Mouse (Mus musculus): ENCODE results near the gene Gm7735.

DNA sequence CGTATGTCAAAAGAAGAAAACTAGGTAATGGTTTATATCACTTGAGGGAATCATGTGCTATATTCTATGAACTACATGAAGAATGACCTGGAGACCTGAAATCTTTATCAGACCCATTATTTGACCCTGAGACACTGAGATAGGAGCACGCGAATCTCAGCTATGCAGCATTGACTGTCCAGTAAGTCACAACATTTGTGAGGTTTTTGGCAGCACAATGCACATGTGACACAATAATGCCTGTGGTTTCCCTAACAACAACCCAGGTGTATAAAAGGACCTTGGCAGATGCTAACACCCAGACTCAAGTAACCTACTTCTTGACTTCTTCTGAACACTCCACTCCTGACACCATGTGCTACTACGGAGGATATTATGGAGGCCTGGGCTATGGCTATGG, 11.6 kb upstream of the Gm7735 start, which contains the start of gene Gm9789:
- TF ChIP-seq CTCF (conservative IDR thresholded peaks at IDR 0.05; ENCODE audit: low read length) (no peak), NANOG (IDR thresholded peaks at IDR 0.05; ENCODE audit: borderline replicate concordance, low read length) (no peak)

Measured in E14TG2a.4 (cell line).